In genomic region chr16:39302902-39303361, GRCm38 (mm10) we compare ENCODE assay signal across 9 mouse cellular contexts.
DNase-seq lines count a peak whose midpoint lies in the region; ATAC-seq and TF ChIP-seq lines count a peak whose summit lies in the region.
"Had no signal": no experiment of that assay in that cellular context is flagged by ENCODE, and none has a peak within 500 bp of the region (broad histone marks: within the 10 kb centered on the region; RNA-seq: fewer than 3 reads in every experiment).

No protein-coding gene starts in this region.

- H3K36me3 ChIP-seq in stomach, embryonic 16.5 days (ENCODE audit: control insufficient read depth, insufficient read depth, low read length) = no peaks in the 10 kb centered on the region
- H3K36me3 ChIP-seq in stomach, postnatal 0 days (ENCODE audit: control insufficient read depth, insufficient read depth, low read length) = no peaks in the 10 kb centered on the region
- no peaks in the 10 kb centered on the region for H3K36me3 ChIP-seq in midbrain, embryonic 10.5 days

- H3K9ac ChIP-seq in stomach, embryonic 16.5 days (ENCODE audit: low read length) = no peak overlapping the region
- H3K9ac ChIP-seq in stomach, postnatal 0 days (ENCODE audit: low read length) = no peak overlapping the region

- no peak for TF ChIP-seq EP300 in stomach, postnatal 0 days (optimal IDR thresholded peaks at IDR 0.05)

- no peak for DNase-seq in stomach, postnatal 0 days (ENCODE audit: low spot score)
- peak; percentile 82 to 91 for DNase-seq in layer of hippocampus, adult 18-20 months (ENCODE audit: low spot score in 2 of 2)
- peak; percentile 66 for DNase-seq in midbrain, embryonic 10.5 days (ENCODE audit: low spot score)
- no peak for DNase-seq in yolk sac, embryonic 10.5 days (ENCODE audit: low spot score)
- DNase-seq in adrenal gland, adult 8-10 months = no peak
- DNase-seq in spleen, postnatal 14 days (ENCODE audit: low spot score in 2 of 2) = no peak
- DNase-seq in heart, adult 8-10 months (ENCODE audit: low spot score) = no peak
- DNase-seq: cerebellum, postnatal 36 days had no signal

- no peaks in the 10 kb centered on the region for H3K27me3 ChIP-seq in stomach, embryonic 16.5 days (ENCODE audit: control insufficient read depth, insufficient read depth, low read length)
- no peaks in the 10 kb centered on the region for H3K27me3 ChIP-seq in stomach, postnatal 0 days (ENCODE audit: control insufficient read depth, insufficient read depth, low read length)
- no peaks in the 10 kb centered on the region for H3K27me3 ChIP-seq in midbrain, embryonic 10.5 days (ENCODE audit: low read depth, poor library complexity, severe bottlenecking)

- no peak overlapping the region for H3K4me2 ChIP-seq in stomach, embryonic 16.5 days (ENCODE audit: low read depth, low read length)
- H3K4me2 ChIP-seq in stomach, postnatal 0 days (replicated peaks; ENCODE audit: low read depth) = no peak overlapping the region

- H3K9me3 ChIP-seq in stomach, embryonic 16.5 days (replicated peaks; ENCODE audit: control insufficient read depth, low read length) = no peaks in the 10 kb centered on the region
- no peaks in the 10 kb centered on the region for H3K9me3 ChIP-seq in stomach, postnatal 0 days (ENCODE audit: control insufficient read depth, low read length)
- no peaks in the 10 kb centered on the region for H3K9me3 ChIP-seq in midbrain, embryonic 10.5 days (replicated peaks)

- no peaks in the 10 kb centered on the region for H3K4me1 ChIP-seq in stomach, embryonic 16.5 days (ENCODE audit: control insufficient read depth, insufficient read depth, low read length)
- no peaks in the 10 kb centered on the region for H3K4me1 ChIP-seq in stomach, postnatal 0 days (replicated peaks; ENCODE audit: control insufficient read depth, insufficient read depth)
- peaks cover 22% of the 10 kb centered on the region for H3K4me1 ChIP-seq in midbrain, embryonic 10.5 days

- WGBS in stomach, embryonic 16.5 days = 38% methylated on average over 1 of the region's 1 CpGs
- 22% methylated on average over 1 of the region's 1 CpGs for WGBS in stomach, postnatal 0 days
- WGBS in midbrain, embryonic 10.5 days = 16% methylated on average over 1 of the region's 1 CpGs

- no peak overlapping the region for H3K4me3 ChIP-seq in stomach, embryonic 16.5 days (replicated peaks; ENCODE audit: low read length)
- no peak overlapping the region for H3K4me3 ChIP-seq in stomach, postnatal 0 days (ENCODE audit: low read depth, low read length)
- no peak overlapping the region for H3K4me3 ChIP-seq in midbrain, embryonic 10.5 days

- no peak for TF ChIP-seq CTCF in stomach, postnatal 0 days (IDR thresholded peaks at IDR 0.05; ENCODE audit: low read depth)

- no peak overlapping the region for H3K27ac ChIP-seq in stomach, embryonic 16.5 days (ENCODE audit: low read length)
- H3K27ac ChIP-seq in stomach, postnatal 0 days (replicated peaks) = no peak overlapping the region
- peak overlapping the region; percentile 73 for H3K27ac ChIP-seq in midbrain, embryonic 10.5 days (replicated peaks)

- ATAC-seq in stomach, embryonic 16.5 days (ENCODE audit: insufficient read depth, low FRiP score) = 0 out of 2 replicates have a peak, but pooled peaks have one; percentile 25
- ATAC-seq in stomach, postnatal 0 days (ENCODE audit: low FRiP score, low TSS enrichment) = no peak

Comparison
In these comparisons a context has a peak if more than half of its experiments do, and no peak if none do; other contexts are left out.
1. DNase-seq: peak in layer of hippocampus, adult 18-20 months (2 of 2) and midbrain, embryonic 10.5 days (single experiment); none in stomach, postnatal 0 days (single experiment), yolk sac, embryonic 10.5 days (single experiment), adrenal gland, adult 8-10 months (single experiment), spleen, postnatal 14 days (0 of 2) and heart, adult 8-10 months (single experiment).